Mouse (Mus musculus) megakaryocyte-erythroid progenitor cell, adult 5 weeks (primary cell): Measurements from ENCODE around the gene Olfr441. TPM values are rescaled to one million over a fixed set of nuclear protein-coding genes. Genes with fewer than 3 reads are reported as not detected.

ENCODE experiments used
- polyA plus RNA-seq: library from polyadenylated mRNA; stranded (reverse); fragments of >175 nt; gene quantifications from 2 replicates; pipeline ENCODE4 v1.2.3, GENCODE M21; 2012

Gene Olfr441
- polyA plus RNA-seq, result not detected in 2 replicates

DNA sequence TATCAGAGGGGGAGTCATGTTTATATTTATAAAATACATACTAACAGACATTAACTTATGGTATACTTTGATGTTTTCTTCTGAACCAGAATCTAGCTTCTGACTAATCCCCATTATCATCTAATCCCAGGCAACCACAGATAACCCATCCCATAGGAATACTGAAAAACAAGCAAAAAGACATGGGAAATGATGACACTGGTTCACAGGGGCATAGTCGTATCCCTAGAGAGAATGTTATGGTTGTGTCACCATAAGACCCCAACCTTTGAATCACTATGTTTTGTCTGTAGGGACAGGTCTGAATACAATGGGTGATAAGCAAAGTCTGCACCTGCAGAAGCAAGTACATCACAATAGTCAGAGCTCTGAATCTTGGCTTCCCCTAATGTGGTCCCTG, at the start of gene Olfr441:
TSS of gene Olfr441 (plus strand) at position 301 of the 400 bp plus-strand sequence.

DNA sequence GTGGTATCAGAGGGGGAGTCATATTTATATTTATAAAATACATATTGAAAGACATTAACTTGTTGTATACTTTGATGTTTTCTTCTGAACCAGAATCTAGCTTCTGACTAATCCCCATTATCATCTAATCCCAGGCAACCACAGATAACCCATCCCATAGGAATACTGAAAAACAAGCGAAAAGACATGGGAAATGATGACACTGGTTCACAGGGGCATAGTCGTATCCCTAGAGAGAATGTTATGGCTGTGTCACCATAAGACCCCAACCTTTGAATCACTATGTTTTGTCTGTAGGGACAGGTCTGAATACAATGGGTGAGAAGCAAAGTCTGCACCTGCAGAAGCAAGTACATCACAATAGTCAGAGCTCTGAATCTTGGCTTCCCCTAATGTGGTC, 40.1 kb downstream of the Olfr441 start, which contains the start of gene Olfr237-ps1:
TSS of gene Olfr237-ps1 (plus strand) at position 301 of the 400 bp plus-strand sequence.

DNA sequence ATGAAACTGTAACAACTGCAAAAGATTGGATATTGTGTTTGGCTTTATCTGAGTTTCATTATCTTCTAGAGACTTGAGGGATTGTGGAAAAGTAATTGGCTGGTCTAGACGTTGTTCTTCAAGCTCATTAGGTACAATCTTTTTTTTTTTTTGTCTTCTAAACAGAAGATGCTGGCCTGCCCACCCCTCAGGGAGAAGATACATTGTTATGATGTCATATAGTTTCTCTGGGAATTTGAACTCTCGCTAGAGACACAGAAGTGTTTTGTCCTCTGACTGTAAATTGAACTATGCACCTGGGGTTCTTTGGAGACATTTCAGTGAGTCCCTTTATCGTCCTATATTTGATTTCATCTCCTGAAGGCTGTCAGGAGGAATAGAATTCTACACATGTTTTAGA, 56.8 kb downstream of the Olfr441 start, which contains the start of gene Olfr437:
TSS of gene Olfr437 (plus strand) at position 301 of the 400 bp plus-strand sequence.

Other genes with a start within 250 kb of the Olfr441 start
- not detected in 2 replicates for gene Olfr448, start 215.9 kb upstream of the Olfr441 start, polyA plus RNA-seq
- gene Olfr447, start 197.5 kb upstream of the Olfr441 start, polyA plus RNA-seq, result not detected in 2 replicates
- gene Olfr446, start 185.0 kb upstream of the Olfr441 start, polyA plus RNA-seq, result not detected in 2 replicates
- gene Olfr444, start 157.3 kb upstream of the Olfr441 start, polyA plus RNA-seq, result not detected in 2 replicates
- not detected in 2 replicates for gene Olfr237-ps1, start 40.2 kb downstream of the Olfr441 start, polyA plus RNA-seq
- gene Olfr437, start 56.9 kb downstream of the Olfr441 start, polyA plus RNA-seq, result 0.04 TPM in 1 of 2 replicates, not detected in the other
- gene Olfr13, start 65.8 kb downstream of the Olfr441 start, polyA plus RNA-seq, result not detected in 2 replicates
- gene Olfr435, start 90.8 kb downstream of the Olfr441 start, polyA plus RNA-seq, result not detected in 2 replicates
- gene Olfr434, start 106.7 kb downstream of the Olfr441 start, polyA plus RNA-seq, result not detected in 2 replicates
- gene Olfr47, start 125.2 kb downstream of the Olfr441 start, polyA plus RNA-seq, result not detected in 2 replicates
- 0.56 and 1.2 TPM in 2 replicates for gene Arhgef5, start 159.2 kb downstream of the Olfr441 start, polyA plus RNA-seq
- gene Nobox, start 203.2 kb downstream of the Olfr441 start, polyA plus RNA-seq, result 0.08 TPM in 1 of 2 replicates, not detected in the other